Mouse (Mus musculus): ENCODE data around the gene P3h3.
"Not testable (repeated sequence)": the region's sequence is repeated elsewhere in the genome, so short reads cannot be mapped to it uniquely, and the experiment has no call there.

The P3h3 gene

GRCm38 (mm10) chr6:124810566-124811402 is 46.8 kb downstream of the P3h3 start:
- DNase-seq (ENCODE audit: extremely low spot score, low read depth, low spot score), result not testable (repeated sequence)

DNA sequence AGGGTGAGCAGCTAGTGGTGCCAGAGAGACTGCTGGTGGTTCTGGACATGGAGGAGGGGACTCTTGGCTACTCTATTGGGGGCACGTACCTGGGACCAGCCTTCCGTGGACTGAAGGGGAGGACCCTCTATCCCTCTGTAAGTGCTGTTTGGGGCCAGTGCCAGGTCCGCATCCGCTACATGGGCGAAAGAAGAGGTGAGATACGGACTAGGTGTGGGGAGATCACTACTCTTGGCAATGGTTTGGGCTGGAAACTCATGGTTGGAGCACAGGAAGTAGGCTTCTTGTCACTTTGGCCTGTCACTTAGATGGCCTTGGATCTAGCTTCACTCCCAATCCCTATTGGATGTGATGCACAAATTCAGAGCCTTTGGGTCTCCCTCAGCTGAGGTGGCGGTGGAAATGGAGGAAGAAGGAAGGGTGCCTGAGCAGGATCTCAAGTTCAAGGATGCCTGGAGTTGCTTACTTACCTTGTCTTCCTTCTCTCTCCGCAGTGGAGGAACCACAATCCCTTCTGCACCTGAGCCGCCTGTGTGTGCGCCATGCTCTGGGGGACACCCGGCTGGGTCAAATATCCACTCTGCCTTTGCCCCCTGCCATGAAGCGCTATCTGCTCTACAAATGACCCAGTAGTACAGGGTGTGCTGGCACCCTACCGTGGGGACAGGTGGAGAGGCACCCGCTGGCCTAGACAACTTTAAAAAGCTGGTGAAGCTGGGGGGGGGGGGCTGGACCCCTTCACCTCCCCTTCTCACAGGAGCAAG is 47.6 kb downstream of the P3h3 start:
- DNase-seq (ENCODE audit: extremely low spot score, low read depth, low spot score), result no peak

- no peak for DNase-seq (ENCODE audit: extremely low spot score, low read depth, low spot score)
These were observed 48.3 kb downstream of the P3h3 start for GRCm38 (mm10) chr6:124809052-124809774.

GRCm38 (mm10) chr6:124808358-124809012 is 49.1 kb downstream of the P3h3 start, which contains the start of gene Spsb2:
TSS of gene Spsb2 (plus strand) at chr6:124808661.
- no peak for DNase-seq (ENCODE audit: extremely low spot score, low read depth, low spot score)

- no peak for DNase-seq (ENCODE audit: extremely low spot score, low read depth, low spot score)
These were observed 49.6 kb downstream of the P3h3 start for GRCm38 (mm10) chr6:124807986-124808357.

DNA sequence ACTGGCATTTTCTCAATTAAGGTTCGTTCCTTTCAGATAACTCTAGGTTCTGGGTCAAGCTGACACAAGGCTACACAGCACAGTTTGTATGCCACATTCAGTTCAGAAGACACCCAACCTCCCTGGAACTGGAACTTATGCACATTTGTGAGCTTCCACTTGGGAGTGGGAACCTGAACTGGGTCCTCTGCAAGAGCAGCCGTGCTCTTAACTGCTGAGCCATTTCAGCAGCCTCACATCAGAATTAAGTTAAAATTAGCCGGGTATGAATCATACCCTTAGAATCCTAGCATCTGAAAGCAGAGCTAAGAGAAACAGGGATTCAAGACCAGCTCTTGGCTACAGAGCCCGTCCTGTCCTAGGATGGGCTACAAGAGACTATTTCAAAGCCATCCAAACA is 50.2 kb downstream of the P3h3 start:
- DNase-seq (ENCODE audit: extremely low spot score, low read depth, low spot score), result no peak

- DNase-seq (ENCODE audit: extremely low spot score, low read depth, low spot score), result no peak
These were observed 51.0 kb downstream of the P3h3 start for GRCm38 (mm10) chr6:124806446-124807140.

DNA sequence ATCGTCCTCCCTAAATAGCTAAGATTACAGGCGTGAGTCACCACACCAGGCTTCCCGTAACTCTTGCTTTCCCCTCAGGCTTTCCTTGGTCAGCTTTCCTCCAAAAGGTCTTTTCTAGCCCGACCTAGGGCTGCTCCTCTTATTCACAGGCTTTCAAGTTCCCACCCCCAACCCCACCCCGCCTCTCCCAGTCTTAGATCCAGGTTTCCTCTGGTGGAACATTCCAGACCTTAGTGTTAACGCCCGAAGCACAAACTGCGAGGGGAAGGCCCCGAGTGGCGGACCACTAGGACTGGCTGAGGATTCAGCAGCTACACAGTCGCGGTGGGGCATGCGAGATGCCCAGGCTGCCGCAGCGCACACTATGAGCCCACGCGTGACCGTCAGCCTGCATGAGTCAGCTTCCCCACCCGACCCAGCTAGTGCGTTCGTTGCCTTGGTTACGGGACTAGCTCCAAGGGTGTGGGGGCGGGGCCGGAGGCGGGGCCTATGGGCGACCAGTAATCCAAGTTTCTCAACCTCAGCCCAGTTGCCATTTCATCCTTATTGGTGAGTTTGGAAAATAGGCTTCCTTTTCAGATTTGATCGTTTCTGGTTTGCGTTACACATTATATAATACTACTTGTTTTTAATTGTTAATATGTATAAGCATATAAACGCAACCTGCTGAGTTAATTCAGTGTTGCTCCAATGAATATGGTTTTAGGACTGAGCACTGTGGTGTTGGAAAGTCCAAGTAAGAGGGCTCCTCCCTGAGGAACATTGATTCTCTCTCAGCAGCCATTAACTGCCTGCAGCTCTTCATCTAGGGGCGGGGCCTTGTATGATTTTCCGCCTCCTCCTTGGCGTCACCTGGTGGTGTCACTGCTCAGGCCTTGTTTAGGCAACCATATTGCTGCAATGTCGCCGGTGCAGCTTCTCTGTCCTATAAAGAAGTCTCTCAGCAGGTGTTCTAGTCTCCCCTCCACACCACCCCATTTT is 51.9 kb downstream of the P3h3 start:
- no peak for DNase-seq (ENCODE audit: extremely low spot score, low read depth, low spot score)

DNA sequence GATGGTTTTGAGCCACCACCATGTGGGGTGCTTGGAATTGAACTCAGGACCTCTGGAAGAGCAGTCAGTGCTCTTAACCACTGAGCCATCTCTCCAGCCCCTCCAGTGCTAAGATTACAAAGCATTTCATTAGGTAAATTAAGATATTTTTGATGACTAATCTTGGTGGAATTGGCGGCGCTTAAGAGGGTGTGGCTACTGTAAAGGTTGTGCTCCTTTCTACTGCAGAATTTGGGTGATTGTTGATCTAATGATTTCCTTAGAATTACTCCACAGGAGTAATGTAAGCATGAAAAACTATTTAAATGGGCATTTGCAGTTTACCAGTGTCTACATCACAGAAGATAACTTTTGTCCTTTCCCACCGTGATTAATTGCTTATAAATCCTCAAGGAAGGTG is 53.2 kb downstream of the P3h3 start:
- DNase-seq (ENCODE audit: extremely low spot score, low read depth, low spot score), result no peak

DNA sequence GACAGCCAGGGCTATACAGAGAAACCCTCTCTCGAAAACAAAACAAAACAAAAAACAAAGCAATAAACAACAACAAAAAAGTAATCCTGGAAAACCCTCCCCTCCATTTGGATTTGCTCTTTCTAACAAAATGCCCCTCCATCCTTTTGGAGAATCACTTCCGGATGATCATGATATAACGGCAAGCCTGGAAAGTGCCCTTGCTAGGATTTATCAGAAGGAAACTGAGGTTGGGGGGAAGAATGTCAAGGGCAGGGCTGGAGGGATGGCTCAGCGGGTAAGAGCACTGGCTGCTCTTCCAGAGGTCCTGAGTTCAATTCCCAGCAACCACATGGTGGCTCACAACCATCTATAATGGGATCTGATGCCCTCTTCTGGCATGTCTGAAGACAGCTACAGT is 53.9 kb downstream of the P3h3 start:
- not testable (repeated sequence) for DNase-seq (ENCODE audit: extremely low spot score, low read depth, low spot score)

- DNase-seq (ENCODE audit: extremely low spot score, low read depth, low spot score), result no peak
These were observed 54.5 kb downstream of the P3h3 start for GRCm38 (mm10) chr6:124803061-124803460.

- not testable (repeated sequence) for DNase-seq (ENCODE audit: extremely low spot score, low read depth, low spot score)
These were observed 55.2 kb downstream of the P3h3 start for GRCm38 (mm10) chr6:124802400-124802799.

- DNase-seq (ENCODE audit: extremely low spot score, low read depth, low spot score), result no peak
These were observed 61.4 kb downstream of the P3h3 start for GRCm38 (mm10) chr6:124796200-124796599.

DNA sequence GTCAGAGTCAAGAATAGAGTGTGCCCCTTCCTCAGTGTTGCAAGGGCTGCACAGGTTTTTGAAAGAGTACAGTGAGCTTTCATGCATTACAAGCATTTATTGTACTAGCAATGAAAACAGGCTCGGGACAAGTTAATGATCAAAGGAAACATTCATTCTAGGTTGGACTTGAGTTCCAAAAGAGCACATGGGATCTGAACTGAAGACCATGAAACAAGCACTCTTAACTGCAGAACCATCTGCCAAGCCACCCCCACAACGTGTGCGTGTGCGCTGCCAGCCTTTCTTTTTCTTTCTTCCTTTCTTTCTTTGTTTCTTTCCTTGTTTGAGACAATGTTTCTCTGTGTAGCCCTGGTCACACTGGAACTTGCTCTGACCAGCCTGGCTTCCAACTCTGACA is 61.8 kb downstream of the P3h3 start:
- no peak for DNase-seq (ENCODE audit: extremely low spot score, low read depth, low spot score)

- no peak for DNase-seq (ENCODE audit: extremely low spot score, low read depth, low spot score)
These were observed 65.6 kb downstream of the P3h3 start for GRCm38 (mm10) chr6:124791911-124792310.
